Mouse (Mus musculus) midbrain, embryonic 11.5 days (tissue): ENCODE results near the gene Wdhd1. TPM values are rescaled to one million over a fixed set of nuclear protein-coding genes. Genes with fewer than 3 reads are reported as not detected.
"Not testable (repeated sequence)": the region's sequence is repeated elsewhere in the genome, so short reads cannot be mapped to it uniquely, and the experiment has no call there.

Experiments used
- ATAC-seq: fragments of 200-750 bp; cut with Nextera tagmentation; 2 replicates; pipeline ENCODE4 v1.8.0; 2017; ENCODE audit warnings: moderate TSS enrichment, moderate library complexity; ENCODE audit not compliant: low FRiP score
- DNase-seq: peaks from one replicate; pipeline ENCODE4 v3.0.0; 2015; ENCODE audit warnings: low spot score; ENCODE audit errors: missing footprints
- H3K27ac ChIP-seq: fragments of 300-500 bp; sonication (generic); 2 replicates; pipeline ENCODE4 v1.5.1; 2014; ENCODE audit warnings: low read depth, low read length
- H3K27me3 ChIP-seq: fragments of 300-500 bp; sonication (generic); 2 replicates; pipeline ENCODE4 v1.6.1; 2014; ENCODE audit warnings: mild to moderate bottlenecking, low read length, moderate library complexity, mixed read lengths; ENCODE audit not compliant: control insufficient read depth, insufficient read depth
- H3K36me3 ChIP-seq: fragments of 300-500 bp; sonication (generic); 2 replicates; pipeline ENCODE4 v1.6.1; 2014; ENCODE audit warnings: mild to moderate bottlenecking, low read length, moderate library complexity, mixed read lengths; ENCODE audit not compliant: control insufficient read depth, insufficient read depth
- H3K4me1 ChIP-seq: fragments of 300-500 bp; sonication (generic); 2 replicates; pipeline ENCODE4 v1.6.1; 2014; ENCODE audit warnings: low read length; ENCODE audit not compliant: control insufficient read depth, insufficient read depth
- H3K4me2 ChIP-seq: fragments of 300-500 bp; sonication (generic); 2 replicates; pipeline ENCODE4 v1.6.1; 2014; ENCODE audit warnings: mild to moderate bottlenecking, moderate library complexity
- H3K4me3 ChIP-seq: fragments of 300-500 bp; sonication (generic); 2 replicates; pipeline ENCODE4 v1.5.1; 2014; ENCODE audit warnings: low read depth, low read length
- H3K9ac ChIP-seq: fragments of 300-500 bp; sonication (generic); 2 replicates; pipeline ENCODE4 v1.6.1; 2014; ENCODE audit warnings: low read length
- H3K9me3 ChIP-seq: fragments of 300-500 bp; sonication (generic); 2 replicates; pipeline ENCODE4 v1.6.1; 2016; ENCODE audit warnings: low read length; ENCODE audit not compliant: control insufficient read depth
- WGBS: fragments of 180-500 bp; shearing (Covaris S2); extraction: QIAGEN DNeasy Blood & Tissue Kit; methylation state at CpG from one replicate; pipeline ENCODE4 v1.1.7; 2014; 5-methylcytosine and 5-hydroxymethylcytosine counted together
- polyA plus RNA-seq: library from polyadenylated mRNA; unstranded; fragments of >200 nt; fragmentation: Nextera tagmentation; extraction: Ambion mirVana; gene quantifications from 2 replicates; pipeline ENCODE4 v1.2.1, GENCODE M21; 2014

Gene Wdhd1
- 47.3 and 48.1 TPM in 2 replicates for polyA plus RNA-seq

GRCm38 (mm10) chr14:47276637-47277393 is at the start of gene Wdhd1, which contains the start of gene Socs4:
Wdhd1 (minus strand) TSS chr14:47276857.
Socs4 (plus strand) TSS chr14:47276931.
- under 1% methylated on average over 75 of the region's 77 CpGs for WGBS
- peak within 1 kb of the TSS; percentile 65 for H3K4me2 ChIP-seq
- H3K4me1 ChIP-seq, result peaks cover 3% of the 10 kb centered on the region
- peak within 1 kb of the TSS; percentile 76 for H3K9ac ChIP-seq
- H3K36me3 ChIP-seq, result no peaks in the 10 kb centered on the region
- ATAC-seq, result peak; percentile 97
- peak within 1 kb of the TSS; percentile 90 for H3K27ac ChIP-seq
- H3K9me3 ChIP-seq, result no peaks in the 10 kb centered on the region
- peak within 1 kb of the TSS; percentile 67 for H3K4me3 ChIP-seq
- DNase-seq, result peak; percentile 100
- H3K27me3 ChIP-seq, result no peaks in the 10 kb centered on the region

GRCm38 (mm10) chr14:47325965-47326761 is 49.5 kb upstream of the Wdhd1 start:
- Histone ChIP-seq H3K4me1 (no peaks in the 10 kb centered on the region), H3K27me3 (no peaks in the 10 kb centered on the region), H3K4me2 (no peak overlapping the region), H3K9me3 (no peaks in the 10 kb centered on the region), H3K36me3 (no peaks in the 10 kb centered on the region), H3K9ac (no peak overlapping the region), H3K27ac (no peak overlapping the region), H3K4me3 (no peak overlapping the region)
- ATAC-seq, result no peak
- DNase-seq, result no peak
- WGBS, result 82% methylated on average over 9 of the region's 9 CpGs

- H3K4me2 ChIP-seq, H3K36me3 ChIP-seq, H3K9ac ChIP-seq, H3K9me3 ChIP-seq, H3K27me3 ChIP-seq, ATAC-seq, H3K4me3 ChIP-seq, DNase-seq, H3K27ac ChIP-seq, H3K4me1 ChIP-seq: not testable (repeated sequence)
- 95% methylated on average over 5 of the region's 8 CpGs for WGBS
Observed at GRCm38 (mm10) chr14:47321581-47321980, 44.9 kb upstream of the Wdhd1 start.

DNA sequence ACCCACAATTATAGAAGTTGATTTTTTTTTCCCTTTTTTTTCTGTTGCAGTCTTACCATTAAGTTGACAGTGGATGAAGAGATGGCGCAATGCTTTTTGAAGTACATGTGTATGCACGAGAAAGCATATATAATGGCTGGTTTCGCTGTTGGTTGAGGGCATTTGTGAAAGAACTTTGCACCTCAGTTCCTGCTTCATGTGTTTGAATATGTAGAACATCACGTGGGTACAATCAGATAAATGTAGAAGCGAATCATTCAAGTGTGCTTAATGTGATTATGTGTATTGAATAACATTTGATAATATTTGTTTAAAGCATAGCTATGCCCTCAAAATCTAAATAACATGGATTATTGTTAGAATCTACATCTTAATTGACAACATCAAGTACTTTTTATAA is 42.7 kb upstream of the Wdhd1 start:
- H3K9me3 ChIP-seq, result no peaks in the 10 kb centered on the region
- DNase-seq (no peak), ATAC-seq (no peak)
- no peak overlapping the region for H3K4me2 ChIP-seq
- peaks cover 8% of the 10 kb centered on the region; the same call in 1 of the 2 replicates for H3K36me3 ChIP-seq
- H3K27ac ChIP-seq, result no peak overlapping the region
- 94% methylated on average over 5 of the region's 5 CpGs for WGBS
- no peak overlapping the region for H3K4me3 ChIP-seq
- H3K27me3 ChIP-seq, result no peaks in the 10 kb centered on the region
- H3K4me1 ChIP-seq, result no peaks in the 10 kb centered on the region
- H3K9ac ChIP-seq, result no peak overlapping the region

GRCm38 (mm10) chr14:47310342-47311181 is 33.9 kb upstream of the Wdhd1 start:
- no peaks in the 10 kb centered on the region for H3K9me3 ChIP-seq
- no peak overlapping the region for H3K4me2 ChIP-seq
- ATAC-seq (no peak), DNase-seq (no peak)
- no peak overlapping the region for H3K4me3 ChIP-seq
- WGBS, result 94% methylated on average over 18 of the region's 18 CpGs
- peaks cover 26% of the 10 kb centered on the region for H3K36me3 ChIP-seq
- H3K9ac ChIP-seq, result no peak overlapping the region
- no peak overlapping the region for H3K27ac ChIP-seq
- H3K27me3 ChIP-seq, result no peaks in the 10 kb centered on the region
- no peaks in the 10 kb centered on the region for H3K4me1 ChIP-seq

DNA sequence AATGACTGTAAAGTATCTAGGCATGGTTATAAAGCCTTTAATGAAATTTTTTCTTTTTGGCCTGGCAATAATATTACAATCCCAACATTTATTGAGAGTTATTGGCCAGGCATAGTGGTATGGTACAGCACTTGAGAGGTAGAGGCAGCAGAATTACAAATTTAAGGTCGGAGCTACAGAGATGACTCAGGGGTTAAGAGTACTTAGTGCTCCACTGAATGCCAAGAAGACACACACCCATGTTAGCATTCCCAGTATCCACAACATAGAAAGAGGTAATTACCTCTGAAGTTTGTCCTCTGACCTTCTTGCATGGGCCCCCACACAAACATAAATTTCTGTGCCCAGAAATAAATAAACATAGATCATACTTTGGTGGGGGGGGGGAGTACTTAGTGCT is 32.4 kb upstream of the Wdhd1 start:
- Histone ChIP-seq H3K9ac (no peak overlapping the region), H3K4me3 (no peak overlapping the region), H3K36me3 (peaks cover 21% of the 10 kb centered on the region), H3K9me3 (no peaks in the 10 kb centered on the region), H3K4me1 (no peaks in the 10 kb centered on the region), H3K27ac (no peak overlapping the region), H3K4me2 (no peak overlapping the region), H3K27me3 (no peaks in the 10 kb centered on the region)
- WGBS, result 93% methylated on average over 1 of the region's 1 CpGs
- no peak for DNase-seq
- no peak for ATAC-seq

GRCm38 (mm10) chr14:47307669-47308068 is 31.0 kb upstream of the Wdhd1 start:
- no peak overlapping the region for H3K9ac ChIP-seq
- ATAC-seq, result no peak
- no peak for DNase-seq
- H3K27me3 ChIP-seq, result no peaks in the 10 kb centered on the region
- H3K9me3 ChIP-seq, result no peaks in the 10 kb centered on the region
- no peak overlapping the region for H3K27ac ChIP-seq
- 87% methylated on average over 3 of the region's 3 CpGs for WGBS
- H3K4me1 ChIP-seq, result no peaks in the 10 kb centered on the region
- no peak overlapping the region for H3K4me3 ChIP-seq
- H3K36me3 ChIP-seq, result peaks cover 20% of the 10 kb centered on the region
- H3K4me2 ChIP-seq, result no peak overlapping the region

DNA sequence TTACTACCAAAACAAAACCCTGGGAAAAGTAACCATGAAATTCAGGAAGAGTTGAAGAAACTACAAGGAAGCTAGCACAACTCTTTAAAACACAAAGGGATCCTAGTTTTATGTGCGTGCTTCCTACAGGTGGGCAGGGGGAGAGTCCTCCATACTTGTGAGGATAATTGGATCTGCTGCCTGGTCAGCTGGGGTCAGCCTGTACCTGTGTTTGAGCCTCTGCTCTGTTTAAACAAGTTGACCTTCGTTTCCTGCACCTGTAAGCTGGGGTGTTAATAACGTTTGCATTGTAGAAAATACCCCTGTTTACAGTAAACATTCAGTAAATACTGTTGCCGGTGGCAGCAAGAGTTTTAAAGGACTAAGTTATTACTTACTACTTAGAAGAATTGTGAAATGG is 29.3 kb upstream of the Wdhd1 start:
- DNase-seq (no peak), ATAC-seq (no peak)
- Histone ChIP-seq H3K9ac (no peak overlapping the region), H3K27ac (no peak overlapping the region), H3K4me1 (no peaks in the 10 kb centered on the region), H3K4me2 (no peak overlapping the region), H3K4me3 (no peak overlapping the region), H3K9me3 (no peaks in the 10 kb centered on the region), H3K27me3 (no peaks in the 10 kb centered on the region), H3K36me3 (peaks cover 16% of the 10 kb centered on the region)
- 90% methylated on average over 4 of the region's 4 CpGs for WGBS
